Mouse (Mus musculus) retina, embryonic 14.5 days (tissue): Measurements from ENCODE around the gene Ttk.

Source experiments
- DNase-seq: peaks from one replicate; pipeline ENCODE4 v3.0.0-alpha.2; 2015; ENCODE audit warnings: low spot score

Gene Ttk

DNA sequence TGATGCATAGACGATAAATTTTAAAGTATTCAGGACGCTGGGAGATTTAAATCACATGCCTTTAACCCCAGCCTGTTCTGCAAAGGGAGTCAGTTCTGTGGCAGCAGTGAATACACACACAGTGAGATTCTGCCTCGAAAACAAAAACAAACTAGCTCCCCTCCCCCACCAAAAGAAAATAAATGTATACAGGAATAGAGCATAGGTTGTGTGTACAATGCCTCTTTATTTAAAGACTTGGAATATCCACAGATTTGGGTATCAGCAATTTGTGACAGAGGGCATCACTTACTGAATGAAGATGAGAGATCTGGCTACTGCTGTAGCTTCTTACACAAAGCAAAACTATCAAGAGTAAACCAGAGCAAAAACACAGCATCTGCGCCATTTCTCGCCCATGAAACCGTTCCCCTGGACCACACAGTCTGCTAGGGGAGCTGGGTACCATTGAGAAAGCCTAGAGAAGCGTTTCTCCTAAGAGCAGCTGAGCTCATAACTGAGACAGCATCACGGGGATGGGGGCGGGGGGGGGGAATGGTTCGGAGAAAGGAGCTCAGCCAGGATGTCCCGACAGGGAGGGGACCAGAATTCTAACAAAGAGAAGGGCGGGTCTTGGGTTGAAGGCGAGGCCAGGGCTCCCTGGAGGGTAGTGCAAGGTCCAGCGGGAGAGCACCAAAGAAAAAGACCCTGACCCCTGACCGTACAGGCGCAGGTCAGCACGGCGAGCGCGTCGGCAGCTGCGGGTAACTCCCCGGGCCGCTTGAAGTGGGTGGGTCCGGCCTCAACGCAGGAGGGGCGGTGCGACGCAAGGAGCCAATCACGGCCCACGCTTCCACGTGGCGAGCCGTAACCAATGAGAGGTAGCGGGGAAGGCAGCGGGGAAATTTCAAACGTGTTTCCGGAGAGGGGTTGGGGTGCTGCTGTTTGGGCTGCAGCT is at the start of gene Ttk:
Ttk (plus strand) TSS at position 879 of the 937 bp plus-strand sequence.
- DNase-seq = peak; percentile 95

DNA sequence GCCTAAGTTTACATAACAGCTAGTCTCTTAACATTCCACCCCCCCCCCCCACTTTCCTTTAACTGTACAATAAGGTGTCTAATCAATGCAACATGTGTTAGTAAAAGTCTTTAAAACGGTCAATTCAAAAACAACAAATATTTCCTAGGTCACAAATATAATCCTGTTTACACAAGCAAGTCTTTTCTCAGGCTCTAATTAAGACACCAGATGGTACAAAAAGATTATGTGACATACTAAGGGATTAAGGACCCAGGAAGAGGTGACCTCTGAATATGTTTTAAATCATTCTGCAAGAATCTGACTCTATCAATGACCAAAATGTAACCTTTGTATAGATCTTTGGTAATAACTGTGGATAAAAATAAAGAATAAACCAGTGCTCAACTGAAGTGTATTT is 49.0 kb upstream of the Ttk start:
- no peak for DNase-seq

DNA sequence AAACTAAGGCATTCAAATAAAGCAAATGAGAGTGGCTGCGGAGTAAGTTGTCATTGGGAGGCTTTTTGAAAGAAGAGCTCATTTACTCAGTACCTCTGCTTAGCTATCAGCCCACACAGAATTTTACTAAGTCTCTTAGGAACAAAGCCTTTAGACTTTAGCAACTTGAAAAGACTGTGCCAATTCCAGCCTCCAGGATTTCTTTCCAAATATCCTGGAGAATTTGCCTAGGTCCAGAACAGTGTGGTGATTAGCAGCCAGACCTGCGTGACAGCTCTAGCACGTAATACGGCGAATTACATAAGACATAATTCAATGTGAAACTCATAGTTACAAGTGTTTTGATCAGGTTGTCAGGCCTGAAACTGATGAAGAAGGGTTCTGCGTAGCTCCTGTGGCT is 45.2 kb upstream of the Ttk start:
- DNase-seq = no peak

DNA sequence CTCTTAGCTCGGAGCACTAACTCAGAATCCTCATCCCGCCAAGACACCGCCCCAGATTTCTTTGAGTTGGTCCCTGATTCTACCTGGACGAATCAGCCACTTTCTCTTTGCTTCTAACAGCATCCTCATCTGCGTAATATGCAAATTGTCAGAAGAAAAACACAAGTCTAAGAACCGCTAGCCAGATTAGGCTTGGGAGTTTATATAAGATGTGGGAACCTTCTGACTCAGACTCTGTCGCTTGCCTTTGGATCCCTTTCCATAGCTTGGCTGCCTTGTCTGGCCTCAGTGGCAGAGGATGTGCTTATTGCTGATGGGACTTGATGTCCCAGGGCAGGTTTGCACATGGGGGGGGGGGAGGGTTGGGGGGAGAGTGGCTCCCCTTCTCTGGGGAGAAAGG is 37.6 kb upstream of the Ttk start:
- no peak for DNase-seq

DNA sequence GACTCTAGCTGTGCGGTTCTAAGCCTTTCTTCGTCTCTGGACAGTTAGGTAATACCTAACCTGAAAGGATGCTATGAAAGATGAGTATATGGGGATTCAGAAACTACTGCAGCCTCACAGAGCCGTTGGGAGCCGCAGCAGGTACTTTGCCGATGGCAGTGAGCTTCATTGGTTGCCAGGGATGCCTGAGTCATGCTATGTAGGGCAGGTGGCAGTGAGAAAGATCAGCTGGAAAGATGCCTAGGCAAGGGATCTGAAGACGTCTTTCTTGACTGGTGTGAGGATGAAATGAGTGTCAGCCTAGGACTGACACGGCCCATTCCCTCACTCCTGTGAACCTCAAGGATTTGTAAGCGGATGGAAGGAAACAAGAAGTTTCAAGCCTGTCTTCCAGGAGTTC is 36.6 kb upstream of the Ttk start:
- no peak for DNase-seq

DNA sequence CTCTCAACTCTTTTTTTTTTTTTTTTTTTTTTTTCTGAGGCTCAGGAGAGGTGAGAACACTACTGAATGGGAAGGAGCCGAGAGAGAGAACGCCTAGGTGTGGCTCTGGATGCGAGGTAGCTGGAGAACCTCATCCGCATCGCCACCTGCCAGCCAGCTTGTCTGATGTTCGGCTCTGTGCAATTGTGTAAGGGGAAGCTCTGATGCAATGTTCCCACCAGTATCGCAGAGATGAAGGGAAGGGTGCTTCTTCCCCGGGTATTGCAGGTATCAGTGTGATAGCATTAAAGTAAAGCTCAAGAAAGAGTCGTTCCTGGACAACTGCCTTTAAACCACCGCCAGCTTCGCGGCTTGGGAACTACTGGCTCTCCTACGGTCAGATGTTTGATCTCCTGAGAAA is 30.1 kb upstream of the Ttk start:
- no peak for DNase-seq

DNA sequence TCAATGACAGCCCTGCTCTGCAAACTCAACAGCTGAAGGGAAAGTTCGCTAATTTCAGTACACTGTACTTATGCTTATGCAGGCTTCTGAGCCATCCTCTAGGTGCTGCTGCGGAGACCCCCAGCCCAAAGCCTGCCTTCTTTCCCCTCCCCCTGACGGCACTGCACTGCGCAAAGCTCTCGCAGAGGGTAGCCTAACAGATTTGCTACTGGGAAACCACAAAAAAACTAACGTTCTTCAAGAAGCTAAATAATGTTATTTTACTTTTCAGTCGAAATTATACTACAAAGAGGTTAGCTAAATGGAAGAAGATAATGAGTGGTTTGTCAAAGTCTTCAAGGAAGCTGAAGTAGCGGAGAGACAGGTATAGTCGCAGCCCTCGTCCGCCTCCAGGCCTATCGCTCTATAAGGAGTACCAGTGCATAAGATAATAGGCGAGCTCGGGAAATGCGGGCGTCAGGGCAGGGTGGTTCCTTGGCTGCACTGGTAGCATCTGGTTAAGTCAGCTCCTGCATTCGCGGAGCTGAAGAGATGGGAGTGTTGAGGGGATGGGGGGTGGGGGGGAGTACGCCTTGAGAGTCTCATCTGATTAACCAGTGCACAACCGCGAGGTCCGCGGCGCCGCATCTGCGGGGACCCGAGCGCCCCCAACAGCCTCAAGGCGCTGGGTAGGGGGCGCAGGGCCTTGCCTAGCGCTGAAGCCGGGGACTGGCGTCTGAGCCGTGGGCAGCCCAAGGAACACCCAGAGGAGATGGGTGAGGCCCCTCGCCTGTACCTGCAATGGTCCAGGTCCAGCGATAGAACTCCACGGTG is 29.1 kb upstream of the Ttk start:
- DNase-seq = peak; percentile 81

DNA sequence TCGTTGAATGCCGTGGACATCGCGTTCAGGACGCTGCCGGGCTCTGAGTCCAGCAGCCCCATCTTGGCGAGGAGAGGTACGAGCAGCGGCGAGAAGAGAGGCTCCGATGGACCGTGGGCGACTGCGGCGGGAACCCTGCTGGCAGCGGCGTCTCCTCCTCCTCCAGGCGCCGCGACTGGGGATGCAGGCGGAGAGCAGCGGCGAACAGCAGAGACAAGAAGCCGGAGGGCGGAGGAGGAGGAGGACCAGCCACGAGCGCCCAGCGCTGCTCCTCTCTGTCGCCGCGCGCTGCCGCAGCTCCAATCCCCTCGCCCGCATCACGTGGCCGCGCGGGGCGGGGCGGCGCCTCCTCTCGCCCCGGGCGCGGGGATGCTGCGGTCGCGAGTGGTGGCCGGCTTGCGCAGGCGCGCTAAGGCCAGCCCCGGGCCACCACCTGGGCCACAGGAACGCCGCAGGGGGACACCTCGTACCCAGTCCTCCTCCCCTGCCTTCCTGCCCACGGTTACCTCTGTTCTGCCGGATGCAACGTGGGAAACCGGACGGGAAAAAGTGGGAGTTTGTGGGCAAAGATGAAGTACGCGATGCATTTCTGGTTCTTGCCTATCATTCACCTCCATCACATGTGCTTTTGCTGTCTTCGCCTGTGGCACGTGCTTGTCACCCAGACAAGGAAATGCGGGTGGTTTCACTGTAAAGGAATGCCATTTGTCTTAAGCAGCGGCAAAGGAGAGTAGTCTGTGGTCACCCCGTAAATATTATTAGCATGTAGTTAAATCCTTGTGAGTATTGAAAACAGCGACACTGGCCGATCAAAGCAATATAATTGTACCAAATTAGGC is 28.3 kb upstream of the Ttk start, which contains the start of gene Elovl4:
Elovl4 (minus strand) TSS at position 301 of the 839 bp plus-strand sequence.
- DNase-seq = peak; percentile 89

DNA sequence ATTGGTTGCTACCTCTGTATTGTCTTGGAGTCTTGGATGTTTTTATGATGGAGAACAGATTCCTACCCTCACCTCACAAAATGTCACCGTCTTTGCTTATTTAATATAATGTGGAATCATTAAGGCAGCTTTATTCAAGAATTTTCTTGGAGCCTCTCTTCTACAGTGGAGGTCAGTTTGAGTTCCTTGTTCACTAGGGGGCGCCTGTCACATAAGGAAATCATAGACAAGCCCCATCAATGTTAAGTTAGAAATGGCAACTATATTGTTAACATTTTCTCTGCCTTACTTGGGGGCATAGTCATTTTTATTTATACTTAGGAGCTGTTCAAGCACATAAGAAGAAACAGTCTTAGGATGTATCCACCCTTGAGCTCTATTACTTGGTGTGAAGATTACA is 26.9 kb upstream of the Ttk start:
- peak; percentile 79 for DNase-seq

DNA sequence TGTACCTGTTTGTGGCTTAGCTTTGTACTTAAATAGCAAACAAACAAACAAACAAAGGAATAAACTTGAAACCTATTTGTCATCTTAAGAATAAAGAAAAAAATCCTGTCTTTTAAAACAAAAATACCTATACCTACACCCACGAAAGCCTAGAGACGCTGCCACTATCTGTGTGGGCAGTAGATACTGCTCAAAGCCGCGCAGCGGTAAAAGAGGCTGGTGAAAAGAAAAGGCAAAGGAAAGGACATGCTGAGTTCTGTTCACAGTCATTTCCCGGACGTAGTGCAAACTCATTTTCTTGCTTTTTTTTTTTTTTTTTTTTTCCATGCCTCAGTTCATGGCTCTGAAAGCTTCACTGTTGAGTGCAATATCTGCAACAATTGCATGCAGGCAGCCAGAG is 15.3 kb upstream of the Ttk start:
- DNase-seq = no peak

DNA sequence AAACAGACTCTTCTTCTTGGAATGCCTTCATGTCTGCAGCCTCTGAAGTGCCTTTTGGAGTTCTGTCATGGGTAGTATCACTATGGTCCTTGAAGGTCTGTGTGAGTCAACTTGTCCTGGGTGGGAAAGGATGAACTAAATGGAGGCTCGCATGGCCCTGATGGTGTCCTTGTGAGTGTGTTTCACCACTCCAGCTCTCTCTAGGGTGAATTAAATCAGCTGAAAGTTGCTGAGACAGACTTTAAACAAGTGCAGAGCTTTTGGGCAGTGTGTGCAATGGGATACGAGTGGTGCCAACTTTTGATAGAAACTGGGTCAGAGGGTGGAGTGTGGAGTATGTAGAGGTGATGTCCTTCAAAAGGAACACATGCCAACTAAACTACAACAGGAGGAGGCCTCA is 13.5 kb upstream of the Ttk start:
- no peak for DNase-seq

DNA sequence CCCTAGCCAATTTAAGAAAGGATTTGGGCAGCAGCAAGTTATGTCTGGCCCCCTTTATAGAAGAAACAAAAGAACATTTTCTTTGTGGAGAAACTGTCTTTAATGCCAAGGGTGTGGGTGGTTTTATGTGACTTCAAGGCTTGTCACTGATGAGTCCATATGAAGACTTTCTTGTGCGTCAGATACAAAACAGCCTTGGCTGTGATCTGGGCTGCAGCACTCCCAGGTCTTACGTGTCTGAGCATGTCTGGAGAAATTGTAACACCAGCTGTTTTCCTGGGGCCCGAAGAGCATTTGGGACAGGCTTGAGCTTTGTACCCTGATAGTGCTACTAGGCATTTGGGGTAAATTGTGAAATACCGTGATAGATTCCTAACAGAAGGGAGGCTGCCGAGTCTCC is 11.6 kb upstream of the Ttk start:
- no peak for DNase-seq

DNA sequence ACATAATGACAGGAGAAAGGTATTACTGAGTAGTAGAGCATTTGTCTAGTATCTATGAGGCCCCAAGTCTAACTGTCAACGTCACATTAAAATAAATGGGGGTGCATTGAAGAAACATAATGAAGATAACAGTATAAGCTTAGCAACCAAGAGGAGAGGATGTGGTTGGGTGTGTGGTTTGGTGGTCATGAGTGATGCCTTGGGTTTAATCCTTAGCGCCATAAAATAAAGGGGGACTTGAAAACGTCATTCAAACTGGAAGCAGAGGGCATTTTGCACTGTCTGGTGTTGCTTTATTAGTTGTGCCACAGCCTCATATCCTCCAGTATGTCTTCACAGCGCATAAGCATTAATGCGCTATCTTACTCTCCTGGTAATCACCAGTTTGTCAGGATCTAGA is 4.6 kb upstream of the Ttk start:
- DNase-seq = no peak

DNA sequence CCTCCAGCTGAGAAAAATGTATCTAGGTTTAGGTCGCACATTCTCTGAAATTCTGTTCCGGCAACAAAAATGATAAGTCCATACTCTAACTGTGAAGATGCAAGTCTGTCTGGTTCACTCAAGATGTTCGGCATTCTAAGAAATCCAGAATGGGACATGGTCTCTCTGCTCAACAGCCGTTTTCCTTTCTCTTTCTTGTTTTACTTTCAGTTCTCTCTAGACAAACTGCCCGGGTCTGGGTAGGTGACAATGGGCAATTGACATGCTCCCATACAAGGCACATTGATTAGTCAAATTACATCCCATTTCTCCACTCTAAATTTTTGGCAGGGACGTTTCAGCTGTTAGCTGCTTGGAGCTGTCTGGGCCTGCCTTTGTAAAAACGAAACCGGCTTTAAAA is 3.3 kb upstream of the Ttk start:
- no peak for DNase-seq

DNA sequence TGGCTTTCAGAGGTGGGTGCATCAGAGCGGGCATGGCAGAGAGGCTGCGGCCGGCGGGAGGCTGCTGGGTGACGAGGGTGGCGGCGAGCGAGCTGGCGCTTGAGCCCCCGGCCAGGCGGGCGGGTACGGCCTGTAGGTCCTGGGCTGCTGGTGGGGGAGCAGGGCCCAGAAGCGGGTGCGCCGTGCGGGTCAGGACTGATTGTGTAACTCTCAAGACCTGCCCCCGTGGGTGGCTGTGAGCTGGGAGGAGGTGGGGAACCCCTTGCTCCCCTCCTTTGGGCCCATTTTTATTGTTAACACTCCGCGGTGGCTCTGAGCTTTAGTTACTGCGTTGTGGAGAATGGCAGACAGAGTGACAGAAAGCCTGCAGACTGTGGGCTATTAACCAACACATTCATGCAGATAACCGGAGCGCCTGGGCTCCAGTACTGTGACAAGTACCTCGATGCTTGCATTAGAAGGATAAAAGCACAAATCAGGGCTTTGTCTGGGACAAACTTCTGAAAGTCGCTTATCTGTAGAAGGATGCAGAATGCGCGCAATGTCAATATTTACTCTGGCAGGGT is 342 bp downstream of the Ttk start:
- no peak for DNase-seq

DNA sequence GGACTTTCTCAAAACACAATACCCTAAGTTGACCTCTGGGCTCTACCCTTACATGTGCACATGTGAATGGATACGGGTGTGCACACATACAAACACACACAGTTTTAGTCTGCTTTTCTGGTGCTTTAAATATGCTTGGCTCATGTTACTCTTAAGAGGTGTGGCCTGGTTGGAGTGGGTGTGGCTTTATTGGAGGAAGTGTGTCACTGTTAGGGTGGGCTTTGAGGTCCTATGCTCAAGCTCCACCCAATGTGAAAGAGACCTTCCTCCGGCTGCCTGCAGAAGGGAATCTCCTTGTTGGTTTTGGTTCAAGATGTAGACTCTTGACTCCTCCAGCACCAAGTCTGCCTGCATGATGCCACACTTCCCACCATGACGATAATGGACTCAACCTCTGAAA is 18.0 kb downstream of the Ttk start:
- DNase-seq = no peak

DNA sequence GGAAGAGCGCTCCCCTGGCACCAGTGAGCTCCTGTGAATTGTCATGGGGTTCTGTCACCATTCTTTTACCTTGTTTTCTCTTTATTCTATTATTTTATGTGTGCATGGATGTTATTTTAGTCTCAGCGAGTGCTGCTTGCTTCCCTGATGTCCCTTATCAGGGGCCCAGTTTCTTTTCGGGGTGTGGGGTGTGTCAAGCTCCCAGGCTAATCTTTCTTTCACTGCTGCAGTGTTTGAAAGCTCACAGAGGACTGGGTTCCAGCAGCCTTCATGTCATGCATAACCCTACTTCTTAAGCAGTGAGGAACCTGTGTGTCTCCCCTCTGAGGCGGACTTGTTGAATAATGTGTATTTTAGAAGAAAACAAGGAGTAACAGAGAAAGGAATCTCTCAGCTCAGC is 30.7 kb downstream of the Ttk start:
- no peak for DNase-seq

DNA sequence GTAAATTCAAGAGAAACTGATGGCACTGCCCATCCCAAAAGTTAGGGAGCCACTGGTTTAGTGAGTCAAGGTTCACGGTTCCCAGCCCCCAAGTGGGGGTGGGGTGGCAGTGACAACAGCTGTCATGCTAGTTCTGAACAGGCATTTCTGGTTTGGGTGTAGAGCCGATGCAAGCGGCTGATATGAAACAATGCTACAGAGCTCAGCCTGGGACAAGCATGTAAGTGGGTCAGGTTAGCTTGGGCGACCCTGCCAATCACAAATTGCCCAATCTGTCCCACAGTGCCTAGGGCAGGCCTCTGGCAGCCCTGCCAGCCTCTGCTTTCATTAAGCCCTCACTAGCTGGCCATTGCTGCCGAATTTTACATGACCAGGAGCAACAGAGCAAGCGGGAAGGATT is 47.7 kb downstream of the Ttk start:
- peak; percentile 14 for DNase-seq

DNA sequence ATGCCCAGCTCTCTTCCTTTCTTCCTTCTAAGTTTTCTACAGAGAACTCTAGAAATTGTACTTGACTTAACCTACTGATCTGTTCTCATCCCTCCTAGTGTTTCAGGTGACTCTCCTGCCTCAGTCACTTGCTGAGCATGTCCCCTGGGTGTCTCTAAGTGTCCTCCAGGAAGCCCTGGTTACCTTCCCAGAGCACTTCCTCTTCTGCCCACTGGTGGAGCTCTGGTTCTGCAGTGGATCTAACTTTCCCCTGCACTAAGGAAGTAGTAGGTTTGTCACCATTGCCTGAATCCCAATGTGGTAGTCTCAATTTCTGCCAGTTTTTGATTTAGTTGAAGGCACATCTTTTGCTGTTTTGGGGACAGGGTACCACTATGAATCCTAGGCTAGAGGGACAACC is 51.7 kb downstream of the Ttk start:
- no peak for DNase-seq

DNA sequence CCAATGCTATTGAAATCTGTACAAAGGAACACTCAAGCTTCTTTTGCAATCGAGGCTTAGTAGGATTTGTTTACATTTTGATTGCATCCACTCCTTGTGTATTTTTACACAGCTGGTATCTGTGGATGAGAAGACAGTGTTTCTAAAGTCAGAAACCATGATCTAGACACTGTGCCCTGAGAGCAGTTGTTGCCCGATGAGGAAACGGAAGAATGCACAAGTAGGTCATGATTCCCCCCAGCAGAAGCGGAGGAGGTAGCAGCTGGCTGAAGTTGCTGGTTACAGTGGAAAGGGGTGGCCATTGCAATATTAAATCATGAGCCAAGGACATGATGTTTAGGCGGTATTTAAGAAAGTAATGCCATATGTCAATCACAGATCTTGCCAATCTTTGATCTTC is 53.7 kb downstream of the Ttk start:
- DNase-seq = peak; percentile 47

DNA sequence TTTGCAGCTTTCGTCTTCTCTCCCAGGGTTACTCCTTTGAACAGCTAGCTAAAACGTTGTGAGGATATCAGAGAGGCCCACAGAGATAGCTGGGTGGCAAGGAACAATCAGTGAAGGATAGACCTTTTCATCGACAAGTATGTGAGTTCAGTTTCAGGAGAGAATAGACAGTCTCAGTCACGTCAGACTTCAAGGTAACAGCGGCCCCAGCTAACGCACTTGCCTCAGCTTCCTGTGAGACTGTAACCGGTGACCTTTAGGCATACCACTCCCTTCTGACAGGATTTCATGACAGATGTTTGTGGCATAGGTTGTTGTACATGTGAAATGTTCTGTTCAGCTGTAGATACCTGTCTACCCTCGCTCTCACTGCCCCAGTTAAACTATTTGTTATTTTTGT is 58.6 kb downstream of the Ttk start:
- no peak for DNase-seq

DNA sequence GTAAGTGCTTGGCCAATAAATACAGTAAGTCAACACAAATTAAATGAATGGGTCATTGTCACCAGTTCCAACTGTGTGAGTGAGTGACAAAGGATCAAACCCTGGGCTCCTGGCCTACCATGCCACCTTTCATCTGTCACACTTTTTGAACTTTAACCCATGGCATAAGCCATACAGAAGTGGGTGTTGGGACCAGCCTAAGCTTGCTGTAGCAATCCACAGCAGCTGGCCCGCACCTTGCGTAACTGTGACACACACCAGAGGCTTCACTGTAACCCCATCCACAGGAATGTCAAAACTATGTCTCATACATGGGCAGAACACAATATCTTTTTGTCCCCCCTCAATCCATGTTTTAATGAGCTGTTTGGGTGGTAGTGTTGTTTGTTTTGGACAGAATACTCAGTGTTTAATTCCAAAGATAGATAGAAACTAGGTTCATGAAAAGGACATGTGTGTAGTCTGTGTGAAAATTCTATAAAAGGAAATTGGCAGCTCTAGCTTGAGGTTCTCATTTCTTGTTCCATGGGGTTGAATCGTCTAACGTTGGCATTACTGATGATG is 59.4 kb downstream of the Ttk start:
- DNase-seq = no peak
